Mouse (Mus musculus): ENCODE measurements at regions not wholly inside any gene's neighbourhood (a gene's known extent, or its start where the extent isn't known, plus 50 kb on each side); places are given as distances from the start of the nearest gene placed in this dataset.

- DNase-seq (ENCODE audit: low spot score) = peak; percentile 30
Observed at GRCm38 (mm10) chr8:12073311-12073999, 205.2 kb upstream of the A230072I06Rik start.

- DNase-seq (ENCODE audit: low spot score) = no peak
Observed at GRCm38 (mm10) chr8:12075943-12076342, 202.7 kb upstream of the A230072I06Rik start.

- DNase-seq (ENCODE audit: low spot score) = no peak
Observed at GRCm38 (mm10) chr8:12076811-12077375, 201.7 kb upstream of the A230072I06Rik start.

GRCm38 (mm10) chr8:12077896-12078295 is 200.7 kb upstream of the A230072I06Rik start:
- no peak for DNase-seq (ENCODE audit: low spot score)

- DNase-seq (ENCODE audit: low spot score) = no peak
Observed at GRCm38 (mm10) chr8:12078679-12079566, 199.7 kb upstream of the A230072I06Rik start.

GRCm38 (mm10) chr8:12081536-12081935 is 197.1 kb upstream of the A230072I06Rik start:
- no peak for DNase-seq (ENCODE audit: low spot score)

GRCm38 (mm10) chr8:12087192-12087800 is 191.3 kb upstream of the A230072I06Rik start:
- no peak for DNase-seq (ENCODE audit: low spot score)

GRCm38 (mm10) chr8:12100145-12100544 is 178.5 kb upstream of the A230072I06Rik start:
- DNase-seq (ENCODE audit: low spot score) = no peak

- DNase-seq (ENCODE audit: low spot score) = no peak
Observed at GRCm38 (mm10) chr8:12103296-12103695, 175.3 kb upstream of the A230072I06Rik start.

- DNase-seq (ENCODE audit: low spot score) = no peak
Observed at GRCm38 (mm10) chr8:12105106-12105901, 173.3 kb upstream of the A230072I06Rik start.

GRCm38 (mm10) chr8:12108578-12108977 is 170.0 kb upstream of the A230072I06Rik start:
- DNase-seq (ENCODE audit: low spot score) = no peak

- no peak for DNase-seq (ENCODE audit: low spot score)
Observed at GRCm38 (mm10) chr8:12111626-12112025, 167.0 kb upstream of the A230072I06Rik start.

GRCm38 (mm10) chr8:12113023-12113422 is 165.6 kb upstream of the A230072I06Rik start:
- DNase-seq (ENCODE audit: low spot score) = no peak

- no peak for DNase-seq (ENCODE audit: low spot score)
Observed at GRCm38 (mm10) chr8:12126374-12127001, 152.1 kb upstream of the A230072I06Rik start.

- DNase-seq (ENCODE audit: low spot score) = no peak
Observed at GRCm38 (mm10) chr8:12127106-12127800, 151.4 kb upstream of the A230072I06Rik start.

GRCm38 (mm10) chr8:12127801-12128490 is 150.7 kb upstream of the A230072I06Rik start:
- DNase-seq (ENCODE audit: low spot score) = no peak

- DNase-seq (ENCODE audit: low spot score) = no peak
Observed at GRCm38 (mm10) chr8:12130591-12130990, 148.0 kb upstream of the A230072I06Rik start.

- DNase-seq (ENCODE audit: low spot score) = no peak
Observed at GRCm38 (mm10) chr8:12134200-12134599, 144.4 kb upstream of the A230072I06Rik start.

- DNase-seq (ENCODE audit: low spot score) = no peak
Observed at GRCm38 (mm10) chr8:12135392-12136177, 143.0 kb upstream of the A230072I06Rik start.

Measured in adipocyte (in vitro differentiated cells).